Mouse (Mus musculus) myocyte (in vitro differentiated cells): ENCODE measurements around the gene Hjurp.

ENCODE experiments used
- CEBPB ChIP-seq: IDR thresholded peaks from 2 replicates; pipeline ENCODE4 v1.6.1; 2011; ENCODE audit warnings: mild to moderate bottlenecking, moderate library complexity; ENCODE audit not compliant: poor library complexity, insufficient read depth, severe bottlenecking
- E2F4 ChIP-seq: IDR thresholded peaks from one replicate; pipeline ENCODE4 v1.6.1; 2011; ENCODE audit warnings: mild to moderate bottlenecking, control low read depth, moderate library complexity; ENCODE audit not compliant: insufficient read depth
- MAX ChIP-seq: IDR thresholded peaks from one replicate; pipeline ENCODE4 v1.6.1; 2011; ENCODE audit warnings: low read depth, mild to moderate bottlenecking, control low read depth
- MYOD1 ChIP-seq, 3 experiments: IDR thresholded peaks; one replicate each; pipeline ENCODE4 v1.6.1; 2011; ENCODE audit warnings: control low read depth in 2 of 3, low read depth in 2 of 3, mild to moderate bottlenecking in 2 of 3, moderate library complexity in 1 of 3; ENCODE audit not compliant: insufficient read length in 2 of 3, control insufficient read depth in 1 of 3
- MYOG ChIP-seq, 3 experiments: IDR thresholded peaks; one replicate each; pipeline ENCODE4 v1.6.1; 2011; ENCODE audit warnings: control low read depth in 2 of 3, low read depth in 2 of 3, mild to moderate bottlenecking in 2 of 3; ENCODE audit not compliant: insufficient read length in 2 of 3, control insufficient read depth in 1 of 3, insufficient read depth in 1 of 3
- POLR2A ChIP-seq: IDR thresholded peaks from one replicate; pipeline ENCODE4 v1.6.1; 2011; ENCODE audit warnings: low read depth, mild to moderate bottlenecking, control low read depth, moderate library complexity; ENCODE audit not compliant: insufficient read length
- POLR2AphosphoS2 ChIP-seq: IDR thresholded peaks from one replicate; pipeline ENCODE4 v1.6.1; 2011; ENCODE audit warnings: low read depth, control low read depth; ENCODE audit not compliant: insufficient read length
- REST ChIP-seq: IDR thresholded peaks from one replicate; pipeline ENCODE4 v1.6.1; 2011; ENCODE audit warnings: mild to moderate bottlenecking, control low read depth, moderate library complexity; ENCODE audit not compliant: insufficient read depth, insufficient read length
- SRF ChIP-seq: IDR thresholded peaks from one replicate; pipeline ENCODE4 v1.6.1; 2011; ENCODE audit warnings: low read depth; ENCODE audit not compliant: control insufficient read depth, insufficient read length
- TCF12 ChIP-seq: IDR thresholded peaks from one replicate; pipeline ENCODE4 v1.6.1; 2011; ENCODE audit warnings: mild to moderate bottlenecking, control low read depth; ENCODE audit not compliant: poor library complexity, insufficient read depth, severe bottlenecking
- TCF3 ChIP-seq: IDR thresholded peaks from one replicate; pipeline ENCODE4 v1.6.1; 2011; ENCODE audit warnings: low read depth, control low read depth; ENCODE audit not compliant: insufficient read length
- USF1 ChIP-seq: IDR thresholded peaks from one replicate; pipeline ENCODE4 v1.6.1; 2011; ENCODE audit warnings: low read depth, mild to moderate bottlenecking, control low read depth, moderate library complexity

DNA sequence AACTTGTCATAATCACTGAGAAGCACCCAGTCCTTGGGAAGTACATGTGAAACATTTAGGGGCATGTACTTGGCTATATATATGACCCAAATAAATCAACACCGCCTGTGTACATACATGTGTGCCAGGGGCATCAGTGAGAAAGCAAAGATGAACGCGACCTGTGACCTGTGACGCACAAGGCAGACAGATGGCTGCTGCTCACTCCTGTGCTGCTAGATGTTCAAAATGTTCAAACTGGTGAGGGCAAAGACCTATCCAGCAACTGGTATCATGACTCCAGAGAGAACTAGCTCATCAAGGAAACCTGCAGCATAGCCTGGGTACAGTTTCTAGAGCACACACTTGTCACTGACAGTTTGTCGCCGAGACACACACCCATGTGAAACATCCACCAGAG, 9.9 kb downstream of the Hjurp start:
- TF ChIP-seq POLR2AphosphoS2, result no peak
- TF ChIP-seq USF1, result no peak
- no peak for TF ChIP-seq TCF12
- TF ChIP-seq MAX, result no peak
- TF ChIP-seq MYOG (IDR thresholded peaks at IDR 0.05; ENCODE audit: control insufficient read depth in 1 of 3, insufficient read depth in 1 of 3, insufficient read length in 2 of 3, low read depth in 2 of 3), result no peak
- no peak for TF ChIP-seq E2F4
- TF ChIP-seq SRF, result no peak
- no peak for TF ChIP-seq POLR2A
- no peak for TF ChIP-seq CEBPB
- no peak for TF ChIP-seq MYOD1 (IDR thresholded peaks at IDR 0.05; ENCODE audit: control insufficient read depth in 1 of 3, insufficient read length in 2 of 3, low read depth in 2 of 3)
- no peak for TF ChIP-seq REST
- TF ChIP-seq TCF3, result no peak
